Mouse (Mus musculus): ENCODE results near the gene Hnrnpc. TPM values are rescaled to one million over a fixed set of nuclear protein-coding genes. Genes with fewer than 3 reads are reported as not detected.

The Hnrnpc gene
- polyA plus RNA-seq (2014; fragmentation: Illumina TruSeq; extraction: RNeasy Lipid Tissue Mini Kit (QIAGEN cat#74804); ENCODE audit: low read depth, low replicate concordance), result 256 TPM

DNA sequence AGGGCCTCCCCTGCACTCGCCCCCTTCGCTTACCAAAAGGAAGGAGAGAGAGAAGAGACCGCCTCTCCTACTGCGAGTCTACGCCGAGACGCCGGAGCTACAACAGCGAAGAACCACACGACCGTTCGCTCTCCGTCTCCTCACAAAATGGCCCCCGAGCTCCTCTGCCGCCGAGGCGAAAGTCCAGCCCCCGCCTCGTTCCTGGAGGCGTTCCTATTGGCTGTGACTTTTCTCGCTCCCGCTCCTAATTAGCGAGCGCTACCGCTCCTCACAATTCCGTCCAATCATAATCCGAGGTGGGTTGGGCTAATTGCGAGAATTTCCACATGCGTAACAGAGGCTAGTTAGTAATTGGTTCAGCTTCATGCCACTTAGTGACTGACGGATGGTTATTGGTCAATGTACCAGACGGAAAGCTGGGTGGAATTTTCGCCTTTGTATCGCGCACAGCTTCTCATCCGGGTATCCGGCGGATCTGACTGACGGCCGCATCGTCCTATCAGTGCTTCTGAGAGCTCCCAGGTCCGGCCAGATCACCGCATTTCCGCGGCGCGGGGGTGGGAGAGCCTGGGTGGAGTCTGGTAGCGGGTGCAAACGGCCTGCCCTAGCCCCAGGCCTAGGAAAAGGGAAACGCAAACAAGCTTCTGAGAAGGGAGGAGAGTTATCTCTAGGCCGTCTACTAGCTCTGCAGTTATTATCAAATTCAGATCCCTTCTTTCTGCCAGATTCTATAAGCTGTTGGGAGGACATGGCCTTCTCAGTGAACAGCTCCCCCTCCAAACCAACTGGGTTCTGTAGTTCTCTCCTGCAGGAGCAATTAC lies at the start of gene Hnrnpc:
Gene Hnrnpc, minus strand, starts transcription at position 173 of the 821 bp plus-strand sequence.

DNA sequence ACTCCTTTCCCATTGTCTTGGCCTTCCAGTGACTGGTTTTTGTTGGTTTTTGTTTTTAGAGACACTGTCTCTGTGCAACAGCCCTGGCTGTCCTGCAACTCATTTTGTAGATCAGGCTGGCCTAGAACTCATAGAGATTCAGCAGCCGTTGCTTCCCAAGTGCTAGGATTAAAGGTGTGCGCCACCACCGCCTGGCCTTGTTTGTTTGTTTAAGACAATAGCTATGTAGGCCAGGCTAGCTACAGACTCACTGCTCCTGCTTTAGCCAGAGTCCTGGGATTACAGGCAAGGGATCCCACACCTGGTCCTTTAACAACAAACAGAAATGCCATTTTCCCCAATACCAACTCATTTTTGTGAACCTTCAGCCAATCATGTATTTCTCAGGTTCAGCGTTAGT lies 6.5 kb upstream of the Hnrnpc start, which contains the start of gene Rpgrip1:
Gene Rpgrip1, plus strand, starts transcription at position 359 of the 400 bp plus-strand sequence.

DNA sequence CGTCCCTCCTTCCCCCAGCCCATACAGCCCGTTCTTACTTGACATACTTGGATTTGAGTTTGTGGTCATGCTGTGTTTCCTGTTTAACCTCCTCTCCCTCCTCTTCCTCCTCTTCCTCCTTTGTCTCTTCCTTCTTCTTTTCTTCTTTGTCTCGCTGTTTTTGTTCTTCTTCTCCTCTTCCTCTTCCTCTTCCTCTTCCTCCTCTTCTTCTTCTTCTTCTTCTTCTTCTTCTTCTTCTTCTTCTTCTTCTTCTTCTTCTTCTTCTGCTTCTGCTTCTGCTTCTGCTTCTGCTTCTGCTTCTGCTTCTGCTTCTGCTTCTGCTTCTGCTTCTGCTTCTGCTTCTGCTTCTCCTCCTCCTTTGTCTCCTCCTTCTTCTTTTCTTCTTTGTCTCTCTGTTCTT lies 61.5 kb downstream of the Hnrnpc start, which contains the start of gene Olfr221:
Gene Olfr221, minus strand, starts transcription at position 101 of the 400 bp plus-strand sequence.

Other genes with a start within 250 kb of the Hnrnpc start
- gene Mettl17, start 219.2 kb downstream of the Hnrnpc start, polyA plus RNA-seq (2014; fragmentation: Illumina TruSeq; extraction: RNeasy Lipid Tissue Mini Kit (QIAGEN cat#74804); ENCODE audit: low read depth, low replicate concordance), result 1.9 TPM
- gene Slc39a2, start 211.1 kb downstream of the Hnrnpc start, polyA plus RNA-seq (2014; fragmentation: Illumina TruSeq; extraction: RNeasy Lipid Tissue Mini Kit (QIAGEN cat#74804); ENCODE audit: low read depth, low replicate concordance), result 0.16 TPM
- gene Ndrg2, start 189.9 kb downstream of the Hnrnpc start, polyA plus RNA-seq (2014; fragmentation: Illumina TruSeq; extraction: RNeasy Lipid Tissue Mini Kit (QIAGEN cat#74804); ENCODE audit: low read depth, low replicate concordance), result 188 TPM
- gene Tppp2, start 185.6 kb downstream of the Hnrnpc start, polyA plus RNA-seq (2014; fragmentation: Illumina TruSeq; extraction: RNeasy Lipid Tissue Mini Kit (QIAGEN cat#74804); ENCODE audit: low read depth, low replicate concordance), result not detected
- gene Rnase13, start 181.3 kb downstream of the Hnrnpc start, polyA plus RNA-seq (2014; fragmentation: Illumina TruSeq; extraction: RNeasy Lipid Tissue Mini Kit (QIAGEN cat#74804); ENCODE audit: low read depth, low replicate concordance), result not detected
- gene Arhgef40, start 119.3 kb downstream of the Hnrnpc start, polyA plus RNA-seq (2014; fragmentation: Illumina TruSeq; extraction: RNeasy Lipid Tissue Mini Kit (QIAGEN cat#74804); ENCODE audit: low read depth, low replicate concordance), result 1.1 TPM
- not detected for gene Tmem253, start 88.4 kb downstream of the Hnrnpc start, polyA plus RNA-seq (2014; fragmentation: Illumina TruSeq; extraction: RNeasy Lipid Tissue Mini Kit (QIAGEN cat#74804); ENCODE audit: low read depth, low replicate concordance)
- gene Zfp219, start 83.3 kb downstream of the Hnrnpc start, polyA plus RNA-seq (2014; fragmentation: Illumina TruSeq; extraction: RNeasy Lipid Tissue Mini Kit (QIAGEN cat#74804); ENCODE audit: low read depth, low replicate concordance), result 0.77 TPM
- not detected for gene Olfr221, start 61.6 kb downstream of the Hnrnpc start, polyA plus RNA-seq (2014; fragmentation: Illumina TruSeq; extraction: RNeasy Lipid Tissue Mini Kit (QIAGEN cat#74804); ENCODE audit: low read depth, low replicate concordance)
- gene Rpgrip1, start 6.7 kb upstream of the Hnrnpc start, polyA plus RNA-seq (2014; fragmentation: Illumina TruSeq; extraction: RNeasy Lipid Tissue Mini Kit (QIAGEN cat#74804); ENCODE audit: low read depth, low replicate concordance), result 5.9 TPM
- gene Supt16, start 93.4 kb upstream of the Hnrnpc start, polyA plus RNA-seq (2014; fragmentation: Illumina TruSeq; extraction: RNeasy Lipid Tissue Mini Kit (QIAGEN cat#74804); ENCODE audit: low read depth, low replicate concordance), result 46.9 TPM
- 31.1 TPM for gene Chd8, start 153.8 kb upstream of the Hnrnpc start, polyA plus RNA-seq (2014; fragmentation: Illumina TruSeq; extraction: RNeasy Lipid Tissue Mini Kit (QIAGEN cat#74804); ENCODE audit: low read depth, low replicate concordance)
- gene Tox4, start 175.1 kb upstream of the Hnrnpc start, polyA plus RNA-seq (2014; fragmentation: Illumina TruSeq; extraction: RNeasy Lipid Tissue Mini Kit (QIAGEN cat#74804); ENCODE audit: low read depth, low replicate concordance), result 28.7 TPM
- 11.9 TPM for gene Rab2b, start 175.5 kb upstream of the Hnrnpc start, polyA plus RNA-seq (2014; fragmentation: Illumina TruSeq; extraction: RNeasy Lipid Tissue Mini Kit (QIAGEN cat#74804); ENCODE audit: low read depth, low replicate concordance)
- gene Mettl3, start 201.1 kb upstream of the Hnrnpc start, polyA plus RNA-seq (2014; fragmentation: Illumina TruSeq; extraction: RNeasy Lipid Tissue Mini Kit (QIAGEN cat#74804); ENCODE audit: low read depth, low replicate concordance), result 31.8 TPM
- 10.5 TPM for gene Sall2, start 224.7 kb upstream of the Hnrnpc start, polyA plus RNA-seq (2014; fragmentation: Illumina TruSeq; extraction: RNeasy Lipid Tissue Mini Kit (QIAGEN cat#74804); ENCODE audit: low read depth, low replicate concordance)